Mouse (Mus musculus) ES-E14 (cell line): ENCODE measurements around the gene Tmem40. TPM values are rescaled to one million over a fixed set of nuclear protein-coding genes. Genes with fewer than 3 reads are reported as not detected.

Experiments
- DNase-seq: peaks from one replicate; pipeline ENCODE4 v3.0.0-alpha.2; 2013; ENCODE audit warnings: low read depth, low spot score
- H3K27ac ChIP-seq: 2 replicates; pipeline ENCODE4 v1.5.1; 2012; ENCODE audit warnings: low read depth, mild to moderate bottlenecking, low read length, moderate library complexity, mixed read lengths; ENCODE audit not compliant: poor library complexity, insufficient read depth, severe bottlenecking
- H3K36me3 ChIP-seq: 2 replicates; pipeline ENCODE4 v1.6.1; 2012; ENCODE audit warnings: mild to moderate bottlenecking, low read length, moderate library complexity, mixed read lengths; ENCODE audit not compliant: control insufficient read depth, poor library complexity, insufficient read depth, severe bottlenecking
- H3K4me1 ChIP-seq, 2 experiments: fragments of 150-350 bp in 1 of 2; sonication (generic) in 1 of 2; 2 replicates each; pipeline ENCODE4 v1.6.1; 2012; ENCODE audit warnings: low read length in 2 of 2, mild to moderate bottlenecking in 1 of 2, mixed read lengths in 1 of 2; ENCODE audit not compliant: control insufficient read depth in 2 of 2, insufficient read depth in 2 of 2, poor library complexity in 1 of 2
- H3K4me3 ChIP-seq, 2 experiments: fragments of 150-350 bp in 1 of 2; sonication (generic) in 1 of 2; 2 replicates each; pipeline ENCODE4 v1.5.1; 2012; ENCODE audit warnings: low read length in 2 of 2, low read depth in 1 of 2, mild to moderate bottlenecking in 1 of 2, mixed read lengths in 1 of 2; ENCODE audit not compliant: insufficient read depth in 1 of 2, poor library complexity in 1 of 2, severe bottlenecking in 1 of 2
- H3K9ac ChIP-seq: 2 replicates; pipeline ENCODE4 v1.6.1; 2012; ENCODE audit warnings: low read depth, mild to moderate bottlenecking, low read length, mixed read lengths; ENCODE audit not compliant: poor library complexity, insufficient read depth, severe bottlenecking
- H3K9me3 ChIP-seq: fragments of 150-350 bp; sonication (generic); 2 replicates; pipeline ENCODE4 v1.6.1; 2012; ENCODE audit warnings: low read depth, mild to moderate bottlenecking, low read length; ENCODE audit not compliant: control insufficient read depth, insufficient read depth
- CHD2 ChIP-seq: IDR thresholded peaks from 2 replicates; pipeline ENCODE4 v1.6.1; 2014; ENCODE audit warnings: mild to moderate bottlenecking, low read depth, low read length, inconsistent platforms
- HCFC1 ChIP-seq: IDR thresholded peaks from 2 replicates; pipeline ENCODE4 v1.6.1; 2012; ENCODE audit warnings: low read length, inconsistent platforms, borderline replicate concordance; ENCODE audit not compliant: insufficient read depth
- MAFK ChIP-seq: IDR thresholded peaks from 2 replicates; pipeline ENCODE4 v1.6.1; 2014; ENCODE audit warnings: mild to moderate bottlenecking, low read depth, low read length, inconsistent platforms; ENCODE audit not compliant: insufficient read depth
- ZC3H11A ChIP-seq: IDR thresholded peaks from 2 replicates; pipeline ENCODE4 v1.6.1; 2012; ENCODE audit warnings: low read depth, mild to moderate bottlenecking, inconsistent platforms, low read length, borderline replicate concordance
- ZNF384 ChIP-seq: IDR thresholded peaks from 2 replicates; pipeline ENCODE4 v1.6.1; 2012; ENCODE audit warnings: low read depth, low read length, inconsistent platforms
- in situ Hi-C, 2 experiments: fragments of 600-800 bp; cut with MboI; formaldehyde crosslinking; loops; one replicate each; pipeline ENCODE4 v1.15.1; 2025; ENCODE audit warnings: low sequenced_read_pairs in 2 of 2, inconsistent platforms in 1 of 2; ENCODE audit not compliant: unreplicated experiment in 2 of 2
- total RNA-seq: library from RNA; depleted of rRNA; stranded (reverse); fragments of 300-350 nt; gene quantifications from 2 replicates; pipeline ENCODE4 v1.2.3, GENCODE M21; 2012

Tmem40 gene
- total RNA-seq, 1 experiment: 21.9 TPM

DNA sequence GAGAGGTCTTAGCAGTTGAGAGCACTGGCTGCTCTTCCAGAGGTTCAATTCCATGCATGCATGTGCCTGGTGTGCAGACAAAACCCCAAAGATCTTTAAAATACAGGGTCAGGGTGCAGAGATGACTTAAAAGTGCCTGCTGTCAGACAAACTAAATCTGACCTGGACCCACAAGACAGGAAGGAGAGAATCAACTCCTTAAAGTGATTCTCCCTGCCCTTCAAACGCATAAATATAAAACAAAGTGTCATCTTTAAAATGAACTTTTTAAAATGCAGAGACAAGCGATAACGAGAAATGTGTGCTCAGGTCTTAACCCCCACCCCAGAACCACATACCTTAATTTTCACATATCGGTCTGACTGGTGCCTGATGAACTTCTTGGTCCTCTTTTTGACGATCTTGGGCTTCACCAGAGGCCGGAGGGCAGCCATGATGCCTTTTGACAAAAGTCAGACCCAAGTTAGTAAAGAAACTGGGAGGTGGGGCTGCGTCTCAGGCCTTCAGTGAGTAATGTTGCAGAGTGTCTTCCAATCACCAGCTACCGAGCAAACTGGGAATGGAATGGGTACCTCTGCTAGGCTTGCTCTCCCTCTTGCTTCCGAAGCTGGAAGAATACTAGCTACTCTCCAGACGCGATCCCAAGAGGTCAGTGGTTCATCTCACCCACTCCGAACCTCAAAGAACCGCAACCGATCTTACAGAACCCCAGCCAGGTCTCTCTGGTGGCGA lies 45.4 kb upstream of the Tmem40 start:
- Histone ChIP-seq H3K4me1 (peaks cover 0 to 11% of the 10 kb centered on the region in 2 experiments; a peak in 2 of 4 replicates), H3K9ac (peak overlapping the region; percentile 99), H3K36me3 (peaks cover 36% of the 10 kb centered on the region), H3K27ac (peak overlapping the region; percentile 95), H3K9me3 (no peaks in the 10 kb centered on the region), H3K4me3 (peak overlapping the region; percentile 91 to 93)
- no peak for DNase-seq
- TF ChIP-seq ZNF384: no peak
- TF ChIP-seq MAFK: no peak
- TF ChIP-seq CHD2: no peak
- no peak for TF ChIP-seq ZC3H11A
- TF ChIP-seq HCFC1: no peak
- in situ Hi-C loops: no loop called here

DNA sequence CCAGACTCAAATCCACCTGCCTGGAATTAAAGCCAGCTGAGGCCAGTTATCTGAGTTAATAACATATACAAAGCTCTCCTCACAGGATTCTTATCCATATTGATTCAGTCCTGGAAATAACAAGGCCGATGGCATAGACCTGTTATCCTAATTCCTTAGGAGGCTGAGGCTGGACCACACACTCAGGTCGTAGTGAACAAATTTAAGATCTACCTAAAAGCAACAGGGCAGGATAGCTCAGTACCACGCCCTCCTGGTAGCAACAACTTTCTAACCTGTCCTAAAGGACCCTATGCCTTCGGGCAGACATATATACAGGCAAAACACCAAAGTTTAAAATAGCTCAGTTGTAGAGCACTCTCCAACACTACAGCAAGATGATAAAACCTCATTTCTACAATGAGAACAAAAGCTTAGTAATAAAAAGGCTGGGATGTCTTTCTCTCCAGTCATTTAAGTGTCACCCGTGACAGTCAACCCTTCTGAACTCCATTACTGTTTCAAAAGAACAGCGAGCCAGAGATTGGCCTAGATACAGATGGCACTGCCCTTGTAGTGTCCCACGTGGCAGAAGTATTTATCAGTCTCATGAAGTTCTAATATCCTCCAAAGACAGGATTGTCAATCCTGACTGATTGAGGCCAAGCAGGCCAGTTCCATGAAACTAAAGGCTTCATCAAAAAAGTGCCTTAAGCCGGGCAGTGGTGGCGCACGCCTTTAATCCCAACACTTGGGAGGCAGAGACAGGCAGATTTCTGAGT lies 42.4 kb upstream of the Tmem40 start:
- peaks cover 0 to 4% of the 10 kb centered on the region in 2 experiments; a peak in 2 of 4 replicates for H3K4me1 ChIP-seq
- TF ChIP-seq MAFK (no peak), ZNF384 (no peak), ZC3H11A (no peak), CHD2 (peak; percentile 36)
- H3K27ac ChIP-seq: no peak overlapping the region
- no peak overlapping the region for H3K9ac ChIP-seq
- DNase-seq: no peak
- H3K9me3 ChIP-seq: no peaks in the 10 kb centered on the region
- no peak overlapping the region for H3K4me3 ChIP-seq
- in situ Hi-C loops: no loop called here
- peaks cover 51% of the 10 kb centered on the region for H3K36me3 ChIP-seq

GRCm38 (mm10) chr6:115803541-115804382 lies 41.6 kb upstream of the Tmem40 start:
- Histone ChIP-seq H3K27ac (no peak overlapping the region; the same call in 1 of the 2 replicates), H3K9me3 (no peaks in the 10 kb centered on the region), H3K4me3 (no peak overlapping the region), H3K36me3 (peaks cover 55% of the 10 kb centered on the region), H3K4me1 (peaks cover 0 to 4% of the 10 kb centered on the region in 2 experiments; a peak in 2 of 4 replicates), H3K9ac (no peak overlapping the region)
- TF ChIP-seq ZNF384 (peak; percentile 74), MAFK (no peak), ZC3H11A (no peak), CHD2 (peak; percentile 39; the same call in 1 of the 2 replicates)
- DNase-seq: peak; percentile 54
- in situ Hi-C loops: no loop called here

DNA sequence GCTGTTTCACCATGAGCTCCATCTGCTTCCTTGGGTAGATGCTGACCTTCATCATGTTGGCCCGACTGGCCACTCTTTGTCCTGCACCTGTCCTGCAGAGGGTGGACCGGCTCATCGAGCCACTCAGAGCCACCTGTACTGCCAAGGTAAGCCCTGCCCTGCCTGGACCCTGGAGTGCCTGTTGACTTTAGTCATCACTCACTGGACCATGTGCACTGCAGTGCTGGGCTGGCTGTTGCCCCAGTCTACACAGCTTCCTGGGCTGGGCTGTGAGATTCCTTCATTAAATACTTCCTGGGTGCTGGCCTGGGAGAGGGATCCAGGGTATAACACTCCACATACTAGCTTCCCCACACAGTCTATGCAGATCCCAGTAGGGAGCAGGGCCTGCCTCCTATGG lies 39.6 kb upstream of the Tmem40 start:
- H3K27ac ChIP-seq: no peak overlapping the region
- in situ Hi-C loops: no loop called here
- TF ChIP-seq ZC3H11A (no peak), HCFC1 (no peak), CHD2 (no peak), MAFK (no peak), ZNF384 (no peak)
- peaks cover 55% of the 10 kb centered on the region for H3K36me3 ChIP-seq
- no peaks in the 10 kb centered on the region for H3K9me3 ChIP-seq
- H3K4me3 ChIP-seq: no peak overlapping the region
- peaks cover 0 to 4% of the 10 kb centered on the region in 2 experiments; a peak in 2 of 4 replicates for H3K4me1 ChIP-seq
- no peak overlapping the region for H3K9ac ChIP-seq
- no peak for DNase-seq
